Comparison of ENCODE assay signal across 9 mouse cellular contexts in the genomic region with DNA sequence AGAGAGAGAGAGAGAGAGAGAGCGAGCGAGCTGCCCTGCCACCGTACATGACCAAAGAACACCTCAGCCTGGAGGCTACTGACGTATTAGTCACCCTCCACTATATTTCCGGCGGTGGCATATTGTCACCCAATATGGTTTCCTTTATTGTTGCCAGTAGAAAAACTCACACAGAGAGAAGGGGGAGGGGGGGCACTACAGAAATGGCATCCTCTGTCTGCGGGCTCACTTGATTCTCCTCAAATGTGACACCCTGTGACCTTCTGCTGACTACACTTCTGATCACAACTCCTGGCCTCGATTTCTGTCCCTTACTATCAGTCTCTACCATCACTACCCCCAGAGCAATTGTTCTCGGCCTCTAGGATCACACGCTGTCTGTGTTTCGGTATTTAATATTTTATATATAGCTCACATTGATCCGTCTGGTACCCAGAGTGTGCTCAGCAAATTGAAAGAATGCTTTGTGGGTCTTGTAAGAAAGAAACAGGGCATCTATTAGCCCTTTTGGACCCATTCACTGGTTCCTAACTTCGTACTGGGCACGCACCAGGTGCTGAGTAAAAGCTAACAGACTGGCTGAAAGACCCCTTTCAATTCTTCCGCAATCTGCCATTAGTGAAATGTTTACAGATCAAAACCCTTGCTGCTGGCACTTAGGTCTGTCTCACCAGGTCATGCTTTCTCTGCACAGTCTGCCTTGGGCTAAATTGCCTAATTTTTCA.
A peak's percentile ranks its signal among the peaks of the same experiment; 100 is the strongest.
DNase-seq lines count a peak whose midpoint lies in the region; ATAC-seq lines count a peak whose summit lies in the region.
"Had no signal": no experiment of that assay in that cellular context is flagged by ENCODE, and none has a peak within 500 bp of the region (broad histone marks: within the 10 kb centered on the region; RNA-seq: fewer than 3 reads in every experiment).

No protein-coding gene starts in this region.

- H3K36me3 ChIP-seq in heart, embryonic 16.5 days (ENCODE audit: control insufficient read depth, insufficient read depth) = no peaks in the 10 kb centered on the region
- no peaks in the 10 kb centered on the region for H3K36me3 ChIP-seq in forebrain, embryonic 15.5 days
- no peaks in the 10 kb centered on the region for H3K36me3 ChIP-seq in midbrain, embryonic 14.5 days (ENCODE audit: control insufficient read depth, insufficient read depth, low read length)
- H3K36me3 ChIP-seq: liver, embryonic 13.5 days had no signal

- intact Hi-C loops in heart, postnatal 25 days (cut with DNase I) = no loop called here

- ATAC-seq in heart, embryonic 16.5 days (replicated peaks; ENCODE audit: extremely low read depth, insufficient read depth, low FRiP score) = no peak
- peak; percentile 44 for ATAC-seq in forebrain, embryonic 15.5 days (replicated peaks)
- no peak for ATAC-seq in midbrain, embryonic 14.5 days (ENCODE audit: low FRiP score, low TSS enrichment)

- no peak overlapping the region for H3K4me3 ChIP-seq in heart, embryonic 16.5 days (ENCODE audit: low read length)
- H3K4me3 ChIP-seq in forebrain, embryonic 15.5 days = no peak overlapping the region
- H3K4me3 ChIP-seq in midbrain, embryonic 14.5 days (replicated peaks; ENCODE audit: low read depth, low read length) = no peak overlapping the region
- H3K4me3 ChIP-seq: liver, embryonic 13.5 days had no signal

- H3K4me2 ChIP-seq in heart, embryonic 16.5 days (ENCODE audit: low read depth, low read length) = 0 out of 2 replicates have a peak overlapping the region, but pooled peaks have one; percentile 2
- H3K4me2 ChIP-seq in forebrain, embryonic 15.5 days (replicated peaks) = peak overlapping the region; percentile 10
- H3K4me2 ChIP-seq in midbrain, embryonic 14.5 days (ENCODE audit: low read length) = no peak overlapping the region
- H3K4me2 ChIP-seq: liver, embryonic 13.5 days had no signal

- DNase-seq in heart, postnatal 25 days (ENCODE audit: low spot score) = no peak
- DNase-seq in cerebellum, adult 18-20 months = peak; percentile 46 to 59
- peak; percentile 38 for DNase-seq in midbrain, embryonic 14.5 days
- no peak for DNase-seq in kidney, postnatal 10 days
- DNase-seq in kidney, adult 11 months = no peak
- no peak for DNase-seq in urinary bladder, adult 18-20 months (ENCODE audit: low spot score in 2 of 2)
- DNase-seq: liver, embryonic 13.5 days had no signal

- 55% methylated on average over 15 of the region's 15 CpGs for WGBS in heart, embryonic 16.5 days
- 19% methylated on average over 15 of the region's 15 CpGs for WGBS in forebrain, embryonic 15.5 days
- WGBS in midbrain, embryonic 14.5 days = 40% methylated on average over 15 of the region's 15 CpGs

- no peaks in the 10 kb centered on the region for H3K9me3 ChIP-seq in heart, embryonic 16.5 days (replicated peaks; ENCODE audit: control insufficient read depth, low read length)
- no peaks in the 10 kb centered on the region for H3K9me3 ChIP-seq in forebrain, embryonic 15.5 days
- H3K9me3 ChIP-seq in midbrain, embryonic 14.5 days (ENCODE audit: control insufficient read depth, low read length) = no peaks in the 10 kb centered on the region
- H3K9me3 ChIP-seq: liver, embryonic 13.5 days had no signal

- peak overlapping the region; percentile 66 for H3K27ac ChIP-seq in heart, embryonic 16.5 days (ENCODE audit: low read length)
- H3K27ac ChIP-seq in forebrain, embryonic 15.5 days (replicated peaks) = peak overlapping the region; percentile 84
- H3K27ac ChIP-seq in midbrain, embryonic 14.5 days (replicated peaks; ENCODE audit: low read depth, low read length) = peak overlapping the region; percentile 68

- H3K4me1 ChIP-seq in heart, embryonic 16.5 days (ENCODE audit: control insufficient read depth, insufficient read depth, low read length) = peaks cover 55% of the 10 kb centered on the region
- H3K4me1 ChIP-seq in forebrain, embryonic 15.5 days = peaks cover 61% of the 10 kb centered on the region
- H3K4me1 ChIP-seq in midbrain, embryonic 14.5 days (ENCODE audit: control insufficient read depth, insufficient read depth, low read length) = peaks cover 65% of the 10 kb centered on the region

- no peaks in the 10 kb centered on the region for H3K27me3 ChIP-seq in heart, embryonic 16.5 days (ENCODE audit: control insufficient read depth, insufficient read depth, low read length)
- no peaks in the 10 kb centered on the region for H3K27me3 ChIP-seq in forebrain, embryonic 15.5 days
- H3K27me3 ChIP-seq in midbrain, embryonic 14.5 days (ENCODE audit: control insufficient read depth, insufficient read depth, low read length) = no peaks in the 10 kb centered on the region
- H3K27me3 ChIP-seq: liver, embryonic 13.5 days had no signal

- no peak overlapping the region for H3K9ac ChIP-seq in heart, embryonic 16.5 days (ENCODE audit: low read length)
- H3K9ac ChIP-seq in forebrain, embryonic 15.5 days (replicated peaks) = peak overlapping the region; percentile 4; the same call in 1 of the 2 replicates
- no peak overlapping the region for H3K9ac ChIP-seq in midbrain, embryonic 14.5 days (replicated peaks; ENCODE audit: low read length)
- H3K9ac ChIP-seq: liver, embryonic 13.5 days had no signal

Comparison
In these comparisons a context has a peak if more than half of its experiments do, and no peak if none do; other contexts are left out.
1. DNase-seq: peak in cerebellum, adult 18-20 months (2 of 2) and midbrain, embryonic 14.5 days (single experiment); none in heart, postnatal 25 days (single experiment), kidney, postnatal 10 days (single experiment), kidney, adult 11 months (single experiment) and urinary bladder, adult 18-20 months (0 of 2).
2. Peak in every context shown above with its lines, with median percentiles within 50 percentile points of each other: H3K27ac ChIP-seq.